Mouse (Mus musculus) CH12.LX (cell line): ENCODE results near the gene Dhx40. TPM values are rescaled to one million over a fixed set of nuclear protein-coding genes. Genes with fewer than 3 reads are reported as not detected.

Experiments used
- DNase-seq: peaks from one replicate; pipeline ENCODE4 v3.0.0-alpha.2; 2013; ENCODE audit errors: extremely low read depth
- H3K27ac ChIP-seq: 2 replicates; pipeline ENCODE4 v1.5.1; 2012; ENCODE audit warnings: low read depth, mild to moderate bottlenecking, control low read depth, moderate library complexity; ENCODE audit not compliant: insufficient read depth
- H3K27me3 ChIP-seq: replicated peaks from 2 replicates; pipeline ENCODE3; 2012; ENCODE audit warnings: inconsistent platforms
- H3K36me3 ChIP-seq, 2 experiments: replicated peaks in 1 of 2; 2 replicates each; pipeline versions ENCODE3 to v1.6.1; 2012; ENCODE audit warnings: inconsistent platforms in 1 of 2, low read length in 1 of 2, mild to moderate bottlenecking in 1 of 2, mixed read lengths in 1 of 2, moderate library complexity in 1 of 2; ENCODE audit not compliant: control insufficient read depth in 1 of 2, insufficient read depth in 1 of 2
- H3K4me1 ChIP-seq, 2 experiments: 2 replicates each; pipeline ENCODE4 v1.6.1; 2012; ENCODE audit warnings: inconsistent platforms in 1 of 2, moderate library complexity in 1 of 2; ENCODE audit not compliant: insufficient read depth in 2 of 2, control insufficient read depth in 1 of 2
- H3K4me2 ChIP-seq: 2 replicates; pipeline ENCODE4 v1.6.1; 2012; ENCODE audit warnings: low read depth, mild to moderate bottlenecking, control low read depth; ENCODE audit not compliant: poor library complexity, insufficient read depth, severe bottlenecking
- H3K4me3 ChIP-seq, 3 experiments: fragments of 150-350 bp in 1 of 3; sonication (generic) in 1 of 3; replicated peaks in 1 of 3; 2 replicates each; pipeline versions ENCODE3 to v1.5.1; 2011 to 2012; ENCODE audit warnings: low read depth in 2 of 3, low read length in 2 of 3, mild to moderate bottlenecking in 2 of 3, moderate library complexity in 2 of 3, control low read depth in 1 of 3, improper control_type of control experiment in 1 of 3, inconsistent platforms in 1 of 3, mixed read lengths in 1 of 3; ENCODE audit not compliant: poor library complexity in 1 of 3
- H3K79me2 ChIP-seq: replicated peaks from 2 replicates; pipeline ENCODE4 v1.6.1; 2012; ENCODE audit warnings: mild to moderate bottlenecking, moderate library complexity; ENCODE audit not compliant: control insufficient read depth, poor library complexity, insufficient read depth, severe bottlenecking; ENCODE audit errors: extremely low read depth
- H3K9ac ChIP-seq: 2 replicates; pipeline ENCODE4 v1.6.1; 2012; ENCODE audit warnings: low read depth, mild to moderate bottlenecking, control low read depth, moderate library complexity; ENCODE audit not compliant: insufficient read depth
- H3K9me3 ChIP-seq: replicated peaks from 2 replicates; pipeline ENCODE3; 2012; ENCODE audit warnings: low read length, inconsistent platforms, mixed read lengths
- BHLHE40 ChIP-seq: IDR thresholded peaks from 2 replicates; pipeline ENCODE4 v1.6.1; 2011; ENCODE audit warnings: mild to moderate bottlenecking, low read depth, low read length, improper control_type of control experiment
- ELF1 ChIP-seq: IDR thresholded peaks from 2 replicates; pipeline ENCODE4 v1.6.1; 2014; ENCODE audit warnings: low read depth, mild to moderate bottlenecking, inconsistent platforms, low read length, improper control_type of control experiment
- EP300 ChIP-seq: IDR thresholded peaks from 2 replicates; pipeline ENCODE4 v1.6.1; 2011; ENCODE audit warnings: low read length, improper control_type of control experiment
- ETS1 ChIP-seq: conservative IDR thresholded peaks from 2 replicates; pipeline ENCODE4 v1.6.1; 2012; ENCODE audit warnings: low read depth, mild to moderate bottlenecking, inconsistent platforms, low read length, improper control_type of control experiment, moderate library complexity
- GABPA ChIP-seq: IDR thresholded peaks from 2 replicates; pipeline ENCODE4 v1.6.1; 2012; ENCODE audit warnings: low read depth, low read length, improper control_type of control experiment, inconsistent platforms; ENCODE audit not compliant: insufficient replicate concordance
- IRF4 ChIP-seq: IDR thresholded peaks from 2 replicates; pipeline ENCODE4 v1.6.1; 2014; ENCODE audit warnings: low read depth, mild to moderate bottlenecking, inconsistent platforms, low read length, improper control_type of control experiment
- MAFK ChIP-seq: IDR thresholded peaks from 2 replicates; pipeline ENCODE4 v1.6.1; 2011; ENCODE audit warnings: low read length, improper control_type of control experiment; ENCODE audit not compliant: insufficient replicate concordance
- MAZ ChIP-seq: IDR thresholded peaks from 2 replicates; pipeline ENCODE4 v1.6.1; 2012; ENCODE audit warnings: low read depth, mild to moderate bottlenecking, inconsistent platforms, low read length, improper control_type of control experiment, moderate library complexity
- MEF2A ChIP-seq: IDR thresholded peaks from 2 replicates; pipeline ENCODE4 v1.6.1; 2014; ENCODE audit warnings: low read depth, mild to moderate bottlenecking, inconsistent platforms, low read length, improper control_type of control experiment, borderline replicate concordance
- NELFE ChIP-seq: IDR thresholded peaks from 2 replicates; pipeline ENCODE4 v1.6.1; 2011; ENCODE audit warnings: low read depth, low read length, improper control_type of control experiment
- PAX5 ChIP-seq: IDR thresholded peaks from 2 replicates; pipeline ENCODE4 v1.6.1; 2012; ENCODE audit warnings: low read length, inconsistent platforms, mixed read lengths
- RAD21 ChIP-seq: IDR thresholded peaks from 2 replicates; pipeline ENCODE4 v1.6.1; 2011; ENCODE audit warnings: low read depth, mild to moderate bottlenecking, low read length, improper control_type of control experiment, moderate library complexity
- RCOR1 ChIP-seq: conservative IDR thresholded peaks from 2 replicates; pipeline ENCODE4 v1.6.1; 2012; ENCODE audit warnings: low read depth, mild to moderate bottlenecking, inconsistent platforms, low read length, improper control_type of control experiment
- SIN3A ChIP-seq: IDR thresholded peaks from 2 replicates; pipeline ENCODE4 v1.6.1; 2012; ENCODE audit warnings: low read length, improper control_type of control experiment, inconsistent platforms
- SMC3 ChIP-seq: IDR thresholded peaks from 2 replicates; pipeline ENCODE4 v1.6.1; 2011; ENCODE audit warnings: low read depth, low read length, improper control_type of control experiment
- TBP ChIP-seq: conservative IDR thresholded peaks from 2 replicates; pipeline ENCODE4 v1.6.1; 2011; ENCODE audit warnings: low read depth, low read length, improper control_type of control experiment
- USF1 ChIP-seq: IDR thresholded peaks from 2 replicates; pipeline ENCODE4 v1.6.1; 2014; ENCODE audit warnings: low read depth, mild to moderate bottlenecking, inconsistent platforms, low read length, improper control_type of control experiment
- ZNF384 ChIP-seq: IDR thresholded peaks from 2 replicates; pipeline ENCODE4 v1.6.1; 2012; ENCODE audit warnings: low read depth, low read length, improper control_type of control experiment, inconsistent platforms
- dilution Hi-C: fragments of 300-500 bp; cut with MboI; formaldehyde crosslinking; loops from 2 replicates; pipeline ENCODE4 v1.14.3; 2020; ENCODE audit warnings: low sequenced_read_pairs; ENCODE audit not compliant: extremely low pct_unique_long_range_greater_than_20kb, extremely low pct_ligation_motif_present
- in situ Hi-C: fragments of 300-500 bp; cut with MboI; formaldehyde crosslinking; loops from 3 replicates; pipeline ENCODE4 v1.14.3; 2019; ENCODE audit warnings: low sequenced_read_pairs, low pct_ligation_motif_present, low pct_unique_long_range_greater_than_20kb, mixed read lengths
- polyA plus RNA-seq: library from polyadenylated mRNA; unstranded; fragments of >175 nt; gene quantifications from 2 replicates; pipeline ENCODE4 v1.2.1, GENCODE M21; 2012; ENCODE audit warnings: low read depth; ENCODE audit not compliant: insufficient read length
- total RNA-seq, 2 experiments: library from RNA; depleted of rRNA; stranded (reverse); fragments of 300-350 nt in 1 of 2; fragments of >200 nt in 1 of 2; gene quantifications; 2 replicates each; pipeline ENCODE4 v1.2.3; 2012 to 2014

The Dhx40 gene
- total and polyA plus RNA-seq, 3 experiments, result 12.6 to 20.3 (median 15.5) TPM

- Histone ChIP-seq H3K36me3 (peaks cover 32 to 66% of the 10 kb centered on the region in 2 experiments), H3K9ac (no peak overlapping the region), H3K79me2 (peaks cover 62% of the 10 kb centered on the region), H3K9me3 (no peaks in the 10 kb centered on the region), H3K4me1 (peaks cover 8 to 82% of the 10 kb centered on the region in 2 experiments), H3K4me2 (no peak overlapping the region), H3K27ac (no peak overlapping the region), H3K27me3 (no peaks in the 10 kb centered on the region), H3K4me3 (no peak overlapping the region)
- dilution Hi-C loops (no loop called here), in situ Hi-C loops (no loop called here)
- no peak for DNase-seq
- no peak for TF ChIP-seq PAX5
- 0 out of 2 replicates have a peak, but pooled peaks have one; percentile 26 for TF ChIP-seq SIN3A
Measured at GRCm38 (mm10) chr11:86734241-86734939, 73.2 kb downstream of the Dhx40 start.

- in situ Hi-C loops, result no loop called here
- H3K4me3 ChIP-seq, result no peak overlapping the region
- H3K4me1 ChIP-seq, result peaks cover 6 to 60% of the 10 kb centered on the region in 2 experiments
- H3K4me2 ChIP-seq, result no peak overlapping the region
- no peaks in the 10 kb centered on the region for H3K9me3 ChIP-seq
- peaks cover 45 to 79% of the 10 kb centered on the region in 2 experiments for H3K36me3 ChIP-seq
- DNase-seq, result peak; percentile 38
- H3K27ac ChIP-seq, result no peak overlapping the region
- dilution Hi-C loops, result no loop called here
- no peak overlapping the region for H3K9ac ChIP-seq
- peaks cover 49% of the 10 kb centered on the region for H3K79me2 ChIP-seq
- no peaks in the 10 kb centered on the region for H3K27me3 ChIP-seq
- TF ChIP-seq BHLHE40 (peak; percentile 21; the same call in 1 of the 2 replicates), MEF2A (peak; percentile 45; the same call in 1 of the 2 replicates), NELFE (no peak), ZNF384 (no peak)
Measured at GRCm38 (mm10) chr11:86731443-86731842, 76.1 kb downstream of the Dhx40 start.

- H3K4me1 ChIP-seq, result peaks cover 0 to 28% of the 10 kb centered on the region in 2 experiments; a peak in 2 of 4 replicates
- H3K79me2 ChIP-seq, result peaks cover 13% of the 10 kb centered on the region
- no peaks in the 10 kb centered on the region for H3K27me3 ChIP-seq
- DNase-seq, result no peak
- in situ Hi-C loops (no loop called here), dilution Hi-C loops (no loop called here)
- no peaks in the 10 kb centered on the region for H3K9me3 ChIP-seq
- H3K4me3 ChIP-seq, result no peak overlapping the region
- TF ChIP-seq NELFE (no peak), IRF4 (no peak), SIN3A (no peak), RAD21 (no peak), ELF1 (no peak), SMC3 (no peak), ZNF384 (no peak), BHLHE40 (no peak), TBP (no peak), GABPA (no peak), ETS1 (no peak), MAZ (no peak), MAFK (no peak), USF1 (no peak), RCOR1 (no peak), MEF2A (no peak), EP300 (no peak)
- no peak overlapping the region for H3K4me2 ChIP-seq
- no peak overlapping the region for H3K27ac ChIP-seq
- no peak overlapping the region for H3K9ac ChIP-seq
- H3K36me3 ChIP-seq, result peaks cover 51 to 77% of the 10 kb centered on the region in 2 experiments
Measured at GRCm38 (mm10) chr11:86725607-86726006, 81.9 kb downstream of the Dhx40 start.
